Mouse (Mus musculus): ENCODE results near the gene Phf2.
"Not testable (repeated sequence)": the region's sequence is repeated elsewhere in the genome, so short reads cannot be mapped to it uniquely, and the experiment has no call there.

GRCm38 (mm10) chr13:48809668-48810067 lies 61.3 kb downstream of the Phf2 start:
- TF ChIP-seq CTCF (IDR thresholded peaks at IDR 0.05); EP300 (IDR thresholded peaks at IDR 0.05; ENCODE audit: insufficient read depth, low read depth, low read length): not testable (repeated sequence)
